Mouse (Mus musculus) heart, postnatal 0 days (tissue): Measurements from ENCODE around the gene Onecut1.

ENCODE experiments used
- CTCF ChIP-seq: IDR thresholded peaks from 2 replicates; pipeline ENCODE4 v1.5.1; 2016; ENCODE audit warnings: antibody characterized with exemption, control low read depth, low read depth
- EP300 ChIP-seq: IDR thresholded peaks from 2 replicates; pipeline ENCODE4 v1.6.1; 2016; ENCODE audit warnings: antibody characterized with exemption, low read depth

DNA sequence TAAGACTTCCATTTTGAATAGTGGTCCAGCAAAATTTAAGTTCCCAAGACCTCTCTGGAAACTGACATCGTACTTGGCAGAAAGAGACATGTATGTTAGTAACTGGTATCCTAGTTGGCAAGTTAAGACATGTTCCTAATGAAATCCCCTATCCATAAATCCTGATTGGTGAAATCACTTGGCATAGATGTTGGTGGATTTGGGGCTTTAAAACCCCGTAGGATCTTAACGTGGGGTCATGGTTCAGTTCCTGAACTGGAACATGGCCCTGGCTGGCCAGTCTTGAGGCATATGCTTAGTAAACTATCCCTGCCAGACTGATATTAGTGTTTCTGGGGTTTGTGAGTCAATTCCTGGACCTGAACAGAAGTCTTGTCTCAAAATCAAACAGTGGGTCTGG, 76.0 kb downstream of the Onecut1 start:
- TF ChIP-seq CTCF (no peak), EP300 (no peak)
